Mouse (Mus musculus): ENCODE measurements around the gene Adamts7. TPM values are rescaled to one million over a fixed set of nuclear protein-coding genes. Genes with fewer than 3 reads are reported as not detected.

Adamts7 gene
- polyA plus RNA-seq, 1 experiment from 2014 or later, result 14.2 TPM

GRCm38 (mm10) chr9:90164670-90165453 is 2.0 kb downstream of the Adamts7 start:
- ATAC-seq (ENCODE audit: insufficient number of reproducible peaks, low FRiP score, low TSS enrichment, low read depth), result no peak
- H3K36me3 ChIP-seq, result no peaks in the 10 kb centered on the region
- no peaks in the 10 kb centered on the region for H3K9me3 ChIP-seq
- 59% methylated on average over 4 of the region's 4 CpGs for WGBS
- no peak overlapping the region for H3K9ac ChIP-seq
- no peaks in the 10 kb centered on the region for H3K27me3 ChIP-seq
- 0 out of 2 replicates have a peak overlapping the region, but pooled peaks have one; percentile 94 for H3K4me2 ChIP-seq
- H3K4me3 ChIP-seq, result no peak overlapping the region
- H3K4me1 ChIP-seq, result peaks cover 12% of the 10 kb centered on the region
- no peak overlapping the region for H3K27ac ChIP-seq

GRCm38 (mm10) chr9:90165590-90165989 is 2.7 kb downstream of the Adamts7 start:
- no peak overlapping the region for H3K27ac ChIP-seq
- peaks cover 12% of the 10 kb centered on the region for H3K4me1 ChIP-seq
- H3K9ac ChIP-seq, result no peak overlapping the region
- no peaks in the 10 kb centered on the region for H3K36me3 ChIP-seq
- 90% methylated on average over 4 of the region's 4 CpGs for WGBS
- ATAC-seq (ENCODE audit: insufficient number of reproducible peaks, low FRiP score, low TSS enrichment, low read depth), result no peak
- H3K4me2 ChIP-seq, result no peak overlapping the region
- H3K27me3 ChIP-seq, result no peaks in the 10 kb centered on the region
- no peaks in the 10 kb centered on the region for H3K9me3 ChIP-seq
- H3K4me3 ChIP-seq, result no peak overlapping the region

DNA sequence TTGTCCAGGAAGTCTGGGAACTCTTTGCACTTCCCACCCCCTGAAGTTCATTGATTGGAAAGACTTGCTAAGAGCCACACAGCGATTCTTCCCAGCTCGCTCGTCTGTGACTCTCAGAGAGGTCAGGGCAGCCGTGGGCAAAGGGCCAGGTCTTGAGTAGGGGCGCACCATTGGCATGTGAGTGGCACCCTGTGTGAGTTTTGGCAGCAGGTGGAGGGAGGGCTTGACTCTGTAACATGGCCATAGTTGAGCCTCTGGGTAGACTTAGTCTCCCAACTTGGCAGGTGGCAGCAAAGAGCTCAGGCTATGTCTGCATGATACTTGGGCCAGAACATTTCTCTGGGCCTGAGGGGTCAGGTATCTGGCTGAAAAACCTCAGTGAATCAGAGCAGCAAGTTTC is 3.7 kb downstream of the Adamts7 start:
- ATAC-seq (ENCODE audit: insufficient number of reproducible peaks, low FRiP score, low TSS enrichment, low read depth), result no peak
- H3K27me3 ChIP-seq, result no peaks in the 10 kb centered on the region
- H3K27ac ChIP-seq, result no peak overlapping the region
- H3K4me1 ChIP-seq, result peaks cover 12% of the 10 kb centered on the region
- no peak overlapping the region for H3K4me3 ChIP-seq
- no peak overlapping the region for H3K9ac ChIP-seq
- 0 out of 2 replicates have a peak, but pooled peaks cover 1% of the 10 kb centered on the region for H3K36me3 ChIP-seq
- H3K9me3 ChIP-seq, result no peaks in the 10 kb centered on the region
- no peak overlapping the region for H3K4me2 ChIP-seq
- 71% methylated on average over 5 of the region's 5 CpGs for WGBS

DNA sequence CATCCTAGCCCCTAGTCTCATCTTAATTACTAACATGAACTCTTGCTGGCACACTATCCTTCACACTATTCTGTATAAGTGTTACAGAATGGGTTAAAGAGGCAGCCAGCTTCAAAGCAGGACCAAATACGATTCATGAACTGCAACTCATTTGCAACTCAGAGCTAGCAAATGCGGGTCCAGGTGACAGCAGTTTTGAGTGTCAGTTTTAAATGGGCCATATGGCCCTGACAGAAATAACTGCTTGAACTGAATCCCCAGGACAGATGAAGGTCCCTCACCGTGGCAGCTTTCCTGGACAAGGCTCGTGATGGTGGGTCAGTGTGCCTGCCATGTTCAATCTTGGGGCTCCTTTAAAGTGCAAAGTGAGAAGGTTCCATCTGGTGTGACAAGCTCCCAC is 7.1 kb downstream of the Adamts7 start:
- Histone ChIP-seq H3K36me3 (peaks cover 30% of the 10 kb centered on the region), H3K4me3 (no peak overlapping the region), H3K9me3 (no peaks in the 10 kb centered on the region), H3K27ac (no peak overlapping the region), H3K9ac (no peak overlapping the region), H3K4me1 (no peaks in the 10 kb centered on the region), H3K4me2 (no peak overlapping the region), H3K27me3 (no peaks in the 10 kb centered on the region)
- 56% methylated on average over 4 of the region's 4 CpGs for WGBS
- no peak for ATAC-seq (ENCODE audit: insufficient number of reproducible peaks, low FRiP score, low TSS enrichment, low read depth)

DNA sequence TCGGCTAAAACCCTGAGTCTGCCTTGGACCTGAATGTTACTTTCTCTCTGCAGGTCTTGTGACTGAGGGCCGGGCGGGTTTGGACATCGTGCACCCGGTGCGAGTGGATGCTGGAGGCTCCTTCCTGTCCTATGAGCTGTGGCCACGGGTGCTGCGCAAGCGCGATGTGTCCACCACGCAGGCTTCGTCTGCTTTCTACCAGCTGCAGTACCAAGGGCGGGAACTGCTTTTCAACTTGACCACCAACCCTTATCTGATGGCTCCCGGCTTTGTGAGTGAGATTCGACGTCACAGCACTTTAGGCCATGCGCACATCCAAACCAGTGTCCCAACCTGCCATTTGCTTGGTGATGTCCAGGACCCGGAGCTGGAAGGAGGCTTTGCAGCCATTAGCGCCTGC is 8.6 kb downstream of the Adamts7 start:
- no peaks in the 10 kb centered on the region for H3K9me3 ChIP-seq
- ATAC-seq (ENCODE audit: insufficient number of reproducible peaks, low FRiP score, low TSS enrichment, low read depth), result no peak
- no peaks in the 10 kb centered on the region for H3K27me3 ChIP-seq
- no peak overlapping the region for H3K9ac ChIP-seq
- no peaks in the 10 kb centered on the region for H3K4me1 ChIP-seq
- H3K36me3 ChIP-seq, result peaks cover 37% of the 10 kb centered on the region
- H3K4me3 ChIP-seq, result no peak overlapping the region
- no peak overlapping the region for H3K27ac ChIP-seq
- 93% methylated on average over 19 of the region's 19 CpGs for WGBS
- H3K4me2 ChIP-seq, result no peak overlapping the region

- no peaks in the 10 kb centered on the region for H3K4me1 ChIP-seq
- H3K9me3 ChIP-seq, result no peaks in the 10 kb centered on the region
- H3K36me3 ChIP-seq, result peaks cover 42% of the 10 kb centered on the region
- no peak overlapping the region for H3K4me2 ChIP-seq
- no peaks in the 10 kb centered on the region for H3K27me3 ChIP-seq
- H3K4me3 ChIP-seq, result no peak overlapping the region
- H3K27ac ChIP-seq, result no peak overlapping the region
- H3K9ac ChIP-seq, result no peak overlapping the region
- 73% methylated on average over 8 of the region's 8 CpGs for WGBS
- ATAC-seq (ENCODE audit: insufficient number of reproducible peaks, low FRiP score, low TSS enrichment, low read depth), result no peak
These were observed 9.9 kb downstream of the Adamts7 start for GRCm38 (mm10) chr9:90172528-90173321.

DNA sequence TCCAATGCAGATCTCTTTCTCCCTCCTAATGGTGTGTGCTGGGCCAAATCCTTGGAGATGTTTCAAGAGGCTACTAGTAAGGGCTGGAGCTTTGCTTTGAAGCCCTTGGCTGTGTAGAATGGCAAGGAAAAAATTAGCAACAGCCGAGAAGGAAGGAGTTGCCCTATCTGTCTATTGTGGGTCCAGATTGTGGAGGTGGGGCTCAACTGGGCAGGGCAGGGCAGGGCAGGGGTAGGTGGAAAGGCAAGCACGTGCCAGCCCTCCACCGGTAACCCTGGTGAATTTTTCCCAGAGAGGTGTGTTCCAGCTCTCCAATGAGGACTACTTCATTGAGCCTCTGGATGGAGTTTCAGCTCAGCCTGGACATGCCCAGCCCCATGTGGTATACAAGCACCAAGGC is 10.5 kb downstream of the Adamts7 start:
- Histone ChIP-seq H3K36me3 (peaks cover 48% of the 10 kb centered on the region), H3K9me3 (no peaks in the 10 kb centered on the region), H3K4me3 (no peak overlapping the region), H3K9ac (no peak overlapping the region), H3K4me1 (no peaks in the 10 kb centered on the region), H3K4me2 (no peak overlapping the region), H3K27ac (no peak overlapping the region), H3K27me3 (no peaks in the 10 kb centered on the region)
- ATAC-seq (ENCODE audit: insufficient number of reproducible peaks, low FRiP score, low TSS enrichment, low read depth), result no peak
- 67% methylated on average over 3 of the region's 3 CpGs for WGBS

GRCm38 (mm10) chr9:90179409-90179808 is 16.5 kb downstream of the Adamts7 start:
- ATAC-seq (ENCODE audit: insufficient number of reproducible peaks, low FRiP score, low TSS enrichment, low read depth), result no peak
- WGBS, result 85% methylated on average over 5 of the region's 5 CpGs
- H3K27me3 ChIP-seq, result no peaks in the 10 kb centered on the region
- no peaks in the 10 kb centered on the region for H3K9me3 ChIP-seq
- H3K4me1 ChIP-seq, result 0 out of 2 replicates have a peak, but pooled peaks cover 4% of the 10 kb centered on the region
- no peak overlapping the region for H3K27ac ChIP-seq
- no peak overlapping the region for H3K9ac ChIP-seq
- peaks cover 33% of the 10 kb centered on the region for H3K36me3 ChIP-seq
- H3K4me3 ChIP-seq, result no peak overlapping the region
- no peak overlapping the region for H3K4me2 ChIP-seq

- no peaks in the 10 kb centered on the region for H3K27me3 ChIP-seq
- H3K36me3 ChIP-seq, result peaks cover 26% of the 10 kb centered on the region
- H3K27ac ChIP-seq, result peak overlapping the region; percentile 22; the same call in 1 of the 2 replicates
- ATAC-seq (ENCODE audit: insufficient number of reproducible peaks, low FRiP score, low TSS enrichment, low read depth), result no peak
- no peaks in the 10 kb centered on the region for H3K9me3 ChIP-seq
- 75% methylated on average over 6 of the region's 6 CpGs for WGBS
- H3K4me1 ChIP-seq, result 0 out of 2 replicates have a peak, but pooled peaks cover 4% of the 10 kb centered on the region
- H3K4me3 ChIP-seq, result no peak overlapping the region
- no peak overlapping the region for H3K4me2 ChIP-seq
- no peak overlapping the region for H3K9ac ChIP-seq
These were observed 19.0 kb downstream of the Adamts7 start for GRCm38 (mm10) chr9:90181656-90182388.

DNA sequence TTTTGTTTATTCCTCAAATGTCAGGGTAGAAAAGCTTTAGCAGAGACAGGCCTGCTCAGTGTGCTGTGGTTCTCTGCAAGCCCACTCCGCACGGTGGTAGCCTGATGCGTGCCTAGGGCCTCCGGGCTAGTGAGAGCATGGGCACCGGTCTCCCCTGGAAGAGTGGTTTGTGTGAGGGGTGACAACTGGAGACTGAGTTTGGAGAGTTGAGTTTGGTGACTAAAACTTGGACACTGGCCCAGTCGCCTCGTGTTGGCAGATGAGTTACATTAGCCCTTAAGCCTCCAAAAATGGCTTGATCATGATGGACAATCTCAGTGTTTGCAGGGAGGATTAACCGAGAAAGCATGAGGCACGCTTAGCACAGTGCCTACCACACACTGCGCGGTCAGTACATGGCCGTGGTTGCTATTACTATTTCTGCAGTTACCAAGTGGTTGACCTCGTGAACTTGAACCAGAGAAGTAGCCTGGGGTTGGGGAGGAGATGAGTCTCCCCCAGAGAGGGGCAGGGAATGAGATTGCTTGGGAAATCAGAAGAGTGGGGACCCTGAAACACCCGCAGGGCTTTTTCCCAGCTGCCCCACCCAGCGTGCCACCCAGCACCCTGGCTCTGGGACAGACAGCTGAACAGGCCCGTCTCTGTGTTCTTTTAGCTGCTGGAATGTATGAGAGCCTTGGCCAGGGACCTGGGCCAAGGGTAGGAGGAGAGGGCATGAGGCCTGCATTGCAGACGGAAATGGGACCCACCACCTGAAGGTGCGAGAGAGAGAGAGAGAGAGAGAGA is 20.0 kb downstream of the Adamts7 start:
- H3K4me3 ChIP-seq, result no peak overlapping the region
- WGBS, result 77% methylated on average over 18 of the region's 18 CpGs
- no peaks in the 10 kb centered on the region for H3K27me3 ChIP-seq
- H3K9ac ChIP-seq, result no peak overlapping the region
- H3K4me1 ChIP-seq, result 0 out of 2 replicates have a peak, but pooled peaks cover 4% of the 10 kb centered on the region
- H3K4me2 ChIP-seq, result no peak overlapping the region
- H3K9me3 ChIP-seq, result no peaks in the 10 kb centered on the region
- ATAC-seq (ENCODE audit: insufficient number of reproducible peaks, low FRiP score, low TSS enrichment, low read depth), result no peak
- peaks cover 26% of the 10 kb centered on the region for H3K36me3 ChIP-seq
- H3K27ac ChIP-seq, result peak overlapping the region; percentile 22; the same call in 1 of the 2 replicates

GRCm38 (mm10) chr9:90183550-90183949 is 20.7 kb downstream of the Adamts7 start:
- no peak for ATAC-seq (ENCODE audit: insufficient number of reproducible peaks, low FRiP score, low TSS enrichment, low read depth)
- 0 out of 2 replicates have a peak, but pooled peaks cover 4% of the 10 kb centered on the region for H3K4me1 ChIP-seq
- WGBS, result 74% methylated on average over 3 of the region's 3 CpGs
- H3K27me3 ChIP-seq, result no peaks in the 10 kb centered on the region
- H3K9ac ChIP-seq, result no peak overlapping the region
- H3K9me3 ChIP-seq, result no peaks in the 10 kb centered on the region
- H3K4me2 ChIP-seq, result no peak overlapping the region
- 0 out of 2 replicates have a peak overlapping the region, but pooled peaks have one; percentile 22 for H3K27ac ChIP-seq
- H3K36me3 ChIP-seq, result peaks cover 22% of the 10 kb centered on the region
- H3K4me3 ChIP-seq, result no peak overlapping the region

Data from limb, embryonic 15.5 days (tissue).